Mouse (Mus musculus): Measurements from ENCODE around the gene Rpp25. TPM values are rescaled to one million over a fixed set of nuclear protein-coding genes. Genes with fewer than 3 reads are reported as not detected.

The Rpp25 gene
- polyA plus RNA-seq, 1 experiment from 2014 or later: 1.7 TPM

GRCm38 (mm10) chr9:57549186-57549585 lies 45.4 kb downstream of the Rpp25 start:
- H3K9me3 ChIP-seq: no peaks in the 10 kb centered on the region
- 95% methylated on average over 4 of the region's 4 CpGs for WGBS
- no peaks in the 10 kb centered on the region for H3K27me3 ChIP-seq (replicated peaks; ENCODE audit: low read depth, poor library complexity, severe bottlenecking)
- no peak for DNase-seq (ENCODE audit: low spot score)
- no peak overlapping the region for H3K27ac ChIP-seq (replicated peaks)
- peaks cover 13% of the 10 kb centered on the region for H3K4me1 ChIP-seq
- H3K4me3 ChIP-seq: no peak overlapping the region
- H3K36me3 ChIP-seq (replicated peaks): peaks cover 66% of the 10 kb centered on the region

- H3K9me3 ChIP-seq: no peaks in the 10 kb centered on the region
- no peak overlapping the region for H3K4me3 ChIP-seq
- WGBS: 88% methylated on average over 11 of the region's 11 CpGs
- peaks cover 16% of the 10 kb centered on the region for H3K4me1 ChIP-seq
- no peaks in the 10 kb centered on the region for H3K27me3 ChIP-seq (replicated peaks; ENCODE audit: low read depth, poor library complexity, severe bottlenecking)
- H3K27ac ChIP-seq (replicated peaks): no peak overlapping the region
- H3K36me3 ChIP-seq (replicated peaks): peaks cover 55% of the 10 kb centered on the region
- no peak for DNase-seq (ENCODE audit: low spot score)
Observed at GRCm38 (mm10) chr9:57550126-57550862, 46.5 kb downstream of the Rpp25 start.

GRCm38 (mm10) chr9:57552139-57552887 lies 48.5 kb downstream of the Rpp25 start, which contains the start of gene Mpi:
Mpi (minus strand) TSS chr9:57552763.
- H3K36me3 ChIP-seq (replicated peaks): peaks cover 36% of the 10 kb centered on the region
- H3K27me3 ChIP-seq (replicated peaks; ENCODE audit: low read depth, poor library complexity, severe bottlenecking): no peaks in the 10 kb centered on the region
- peaks cover 16% of the 10 kb centered on the region for H3K4me1 ChIP-seq
- peak; percentile 77 for DNase-seq (ENCODE audit: low spot score)
- H3K4me3 ChIP-seq: peak within 1 kb of the TSS; percentile 85
- peak within 1 kb of the TSS; percentile 82 for H3K27ac ChIP-seq (replicated peaks)
- WGBS: 1% methylated on average over 28 of the region's 28 CpGs
- H3K9me3 ChIP-seq: no peaks in the 10 kb centered on the region

DNA sequence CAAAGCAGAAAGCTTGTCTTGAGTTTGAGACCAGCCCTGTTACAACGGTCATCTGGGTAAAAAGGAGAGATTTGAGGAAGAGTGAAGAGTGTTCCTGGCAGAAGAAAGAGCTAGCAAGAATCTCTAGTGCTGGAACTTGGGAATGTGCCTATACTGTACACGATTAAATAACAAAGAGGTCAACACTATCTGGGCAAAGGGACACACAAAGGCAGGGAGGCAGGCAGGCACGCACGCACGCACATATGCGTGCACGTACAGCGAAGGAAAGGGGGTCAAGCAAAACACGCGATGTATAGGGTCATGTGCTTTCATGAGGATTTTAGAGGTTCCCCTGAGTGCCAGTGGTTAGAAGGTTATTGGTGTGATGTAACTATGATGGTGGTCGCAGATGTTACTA lies 49.3 kb downstream of the Rpp25 start:
- Histone ChIP-seq H3K4me3 (no peak overlapping the region; the same call in 1 of the 2 replicates), H3K27me3 (replicated peaks; ENCODE audit: low read depth, poor library complexity, severe bottlenecking) (no peaks in the 10 kb centered on the region), H3K4me1 (peaks cover 16% of the 10 kb centered on the region), H3K27ac (replicated peaks) (no peak overlapping the region; the same call in 1 of the 2 replicates), H3K36me3 (replicated peaks) (peaks cover 28% of the 10 kb centered on the region), H3K9me3 (no peaks in the 10 kb centered on the region)
- DNase-seq (ENCODE audit: low spot score): no peak
- 74% methylated on average over 11 of the region's 11 CpGs for WGBS

DNA sequence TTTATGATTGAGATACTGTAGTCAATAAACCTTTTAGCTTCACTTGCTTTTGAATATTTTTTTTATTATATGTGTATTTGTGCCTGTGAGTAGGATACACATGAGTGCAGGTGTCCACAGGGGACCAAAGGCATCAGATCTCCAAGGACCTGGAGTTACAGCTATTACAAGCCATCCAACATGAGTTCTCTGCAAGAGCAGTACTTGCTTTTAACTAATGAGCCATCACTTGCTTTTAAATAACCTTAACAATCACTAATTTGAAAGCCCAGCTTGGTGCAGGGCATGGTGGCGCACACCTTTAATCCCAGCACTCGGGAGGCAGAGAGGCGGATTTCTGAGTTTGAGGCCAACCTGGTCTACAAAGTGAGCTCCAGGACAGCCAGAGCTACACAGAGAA lies 50.9 kb downstream of the Rpp25 start:
- no peak for DNase-seq (ENCODE audit: low spot score)
- Histone ChIP-seq H3K27ac (replicated peaks) (no peak overlapping the region), H3K9me3 (no peaks in the 10 kb centered on the region), H3K4me3 (no peak overlapping the region), H3K4me1 (peaks cover 16% of the 10 kb centered on the region), H3K27me3 (replicated peaks; ENCODE audit: low read depth, poor library complexity, severe bottlenecking) (no peaks in the 10 kb centered on the region), H3K36me3 (replicated peaks) (peaks cover 11% of the 10 kb centered on the region)
- WGBS: 47% methylated on average over 3 of the region's 3 CpGs

Other genes starting within 250 kb of the Rpp25 start
- 15.6 and 16.8 TPM in 2 replicates for gene 1700017B05Rik, start 241.4 kb upstream of the Rpp25 start, polyA plus RNA-seq (2016; fragmentation: Nextera tagmentation; extraction: Ambion mirVana)
- gene Ppcdc, start 63.9 kb upstream of the Rpp25 start, polyA plus RNA-seq (2016; fragmentation: Nextera tagmentation; extraction: Ambion mirVana): 20.8 and 25.4 TPM in 2 replicates
- gene Scamp5, start 36.0 kb upstream of the Rpp25 start, polyA plus RNA-seq (2016; fragmentation: Nextera tagmentation; extraction: Ambion mirVana): 9.3 and 9.6 TPM in 2 replicates
- 664 and 702 TPM in 2 replicates for gene Cox5a, start 17.2 kb downstream of the Rpp25 start, polyA plus RNA-seq (2016; fragmentation: Nextera tagmentation; extraction: Ambion mirVana)
- 17.1 and 17.7 TPM in 2 replicates for gene Fam219b, start 33.5 kb downstream of the Rpp25 start, polyA plus RNA-seq (2016; fragmentation: Nextera tagmentation; extraction: Ambion mirVana)
- 58.7 and 61.7 TPM in 2 replicates for gene Mpi, start 48.7 kb downstream of the Rpp25 start, polyA plus RNA-seq (2016; fragmentation: Nextera tagmentation; extraction: Ambion mirVana)
- gene Scamp2, start 56.9 kb downstream of the Rpp25 start, polyA plus RNA-seq (2016; fragmentation: Nextera tagmentation; extraction: Ambion mirVana): 44.1 and 45.3 TPM in 2 replicates
- 13.3 and 16.4 TPM in 2 replicates for gene Ulk3, start 85.4 kb downstream of the Rpp25 start, polyA plus RNA-seq (2016; fragmentation: Nextera tagmentation; extraction: Ambion mirVana)
- 1.6 and 1.8 TPM in 2 replicates for gene Cplx3, start 102.3 kb downstream of the Rpp25 start, polyA plus RNA-seq (2016; fragmentation: Nextera tagmentation; extraction: Ambion mirVana)
- not detected in 2 replicates for gene Lman1l, start 116.7 kb downstream of the Rpp25 start, polyA plus RNA-seq (2016; fragmentation: Nextera tagmentation; extraction: Ambion mirVana)
- gene Csk, start 149.6 kb downstream of the Rpp25 start, polyA plus RNA-seq (2016; fragmentation: Nextera tagmentation; extraction: Ambion mirVana): 33.2 and 38.3 TPM in 2 replicates
- not detected in 2 replicates for gene Cyp1a2, start 179.7 kb downstream of the Rpp25 start, polyA plus RNA-seq (2016; fragmentation: Nextera tagmentation; extraction: Ambion mirVana)
- 0.07 TPM in 1 of 2 replicates, not detected in the other for gene Cyp1a1, start 183.9 kb downstream of the Rpp25 start, polyA plus RNA-seq (2016; fragmentation: Nextera tagmentation; extraction: Ambion mirVana)
- 45.5 and 46.7 TPM in 2 replicates for gene Edc3, start 204.5 kb downstream of the Rpp25 start, polyA plus RNA-seq (2016; fragmentation: Nextera tagmentation; extraction: Ambion mirVana)